Mouse (Mus musculus): ENCODE results near the gene Usp34. TPM values are rescaled to one million over a fixed set of nuclear protein-coding genes. Genes with fewer than 3 reads are reported as not detected.
"Not testable (repeated sequence)": the region's sequence is repeated elsewhere in the genome, so short reads cannot be mapped to it uniquely, and the experiment has no call there.

The Usp34 gene
- polyA plus RNA-seq, 1 experiment: 5.6 TPM

DNA sequence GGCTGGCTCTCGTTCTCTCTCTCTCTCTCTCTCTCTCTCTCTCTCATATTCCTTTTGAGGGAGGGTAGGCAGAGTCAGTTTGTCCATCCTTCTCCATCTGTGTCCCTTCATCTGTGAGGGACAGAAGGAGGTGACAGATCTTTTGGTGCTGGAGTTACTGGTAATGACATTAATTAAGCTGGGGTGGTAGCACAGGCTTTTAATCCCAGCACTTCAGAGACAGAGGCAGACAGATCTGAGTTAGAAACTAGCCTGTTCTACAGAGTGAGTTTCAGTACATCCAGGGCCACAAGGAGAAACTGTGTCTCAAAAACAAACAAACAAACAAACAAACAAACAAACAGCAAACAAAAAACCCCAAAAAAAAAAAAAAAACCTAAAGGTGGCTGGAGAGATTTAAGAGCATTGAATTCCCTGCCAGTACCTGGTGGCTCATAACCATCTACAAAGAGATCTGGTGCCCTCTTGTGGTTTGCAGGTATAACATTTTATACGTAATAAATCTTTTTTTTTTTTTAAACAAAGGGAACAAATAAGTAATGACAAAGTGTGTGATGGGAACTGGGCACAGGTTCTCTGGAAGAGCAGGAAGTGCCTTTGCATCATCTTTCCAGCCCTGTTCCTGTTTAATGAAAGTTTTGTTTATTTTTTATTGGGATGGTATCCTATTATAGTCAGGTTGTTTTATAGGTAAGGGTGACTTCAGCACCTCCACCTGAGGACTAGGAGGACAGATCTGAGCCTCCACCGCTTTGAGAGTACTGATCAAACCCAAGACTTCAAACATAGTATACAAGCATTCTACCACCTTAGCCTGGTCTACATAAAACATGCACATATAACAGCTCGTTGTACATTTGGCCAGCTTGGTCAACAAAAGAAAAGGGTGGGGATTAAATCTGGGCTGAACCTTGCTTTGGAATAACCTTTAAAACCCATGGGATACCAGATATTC is 34.6 kb upstream of the Usp34 start:
- no peak overlapping the region for H3K4me3 ChIP-seq (ENCODE audit: extremely low read depth, insufficient read depth, insufficient read length)
- WGBS: 77% methylated on average over 4 of the region's 4 CpGs
- no peak overlapping the region for H3K27ac ChIP-seq (ENCODE audit: insufficient read depth, low read length)
- peak; percentile 23 to 50 for DNase-seq (ENCODE audit: low read depth in 1 of 2, low spot score in 2 of 2)
- H3K27me3 ChIP-seq (ENCODE audit: control insufficient read depth, insufficient read depth, low read length): no peaks in the 10 kb centered on the region
- no peaks in the 10 kb centered on the region; the same call in 1 of the 2 replicates for H3K4me1 ChIP-seq (ENCODE audit: control insufficient read depth, insufficient read depth, insufficient read length)
- no peak for TF ChIP-seq POLR2A (IDR thresholded peaks at IDR 0.05; ENCODE audit: low read depth, low read length)
- TF ChIP-seq CTCF (IDR thresholded peaks at IDR 0.05; ENCODE audit: extremely low read depth, insufficient read depth, insufficient read length, insufficient replicate concordance): peak; percentile 14; the same call in 1 of the 2 replicates
- peaks cover 21% of the 10 kb centered on the region for H3K36me3 ChIP-seq (ENCODE audit: control insufficient read depth, insufficient read depth, low read length)

DNA sequence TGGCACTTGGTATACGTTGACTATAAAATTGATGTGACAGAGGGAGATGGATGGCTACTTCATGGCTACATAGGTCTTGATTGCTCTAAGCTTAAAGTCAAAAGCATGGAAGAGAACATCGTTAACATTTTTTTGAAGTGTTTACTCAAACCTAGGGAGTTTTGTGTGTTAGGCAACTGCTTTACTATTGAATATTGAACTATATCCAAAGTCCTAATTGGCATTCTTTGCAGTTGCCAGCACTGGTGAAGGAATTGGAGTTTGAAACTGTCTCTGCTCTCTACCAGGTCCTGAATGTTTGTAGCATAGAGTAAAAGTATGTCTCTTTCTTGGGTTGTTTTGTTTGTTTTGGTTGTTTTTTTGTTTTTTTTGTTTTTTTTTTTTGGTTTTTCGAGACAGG is 30.9 kb upstream of the Usp34 start:
- Histone ChIP-seq H3K4me1 (ENCODE audit: control insufficient read depth, insufficient read depth, insufficient read length) (no peaks in the 10 kb centered on the region; the same call in 1 of the 2 replicates), H3K27ac (ENCODE audit: insufficient read depth, low read length) (no peak overlapping the region), H3K4me3 (ENCODE audit: extremely low read depth, insufficient read depth, insufficient read length) (no peak overlapping the region), H3K36me3 (ENCODE audit: control insufficient read depth, insufficient read depth, low read length) (peaks cover 33% of the 10 kb centered on the region), H3K27me3 (ENCODE audit: control insufficient read depth, insufficient read depth, low read length) (no peaks in the 10 kb centered on the region)
- DNase-seq (ENCODE audit: low read depth in 1 of 2, low spot score in 2 of 2): no peak
- 90% methylated on average over 3 of the region's 3 CpGs for WGBS
- TF ChIP-seq CTCF (IDR thresholded peaks at IDR 0.05; ENCODE audit: extremely low read depth, insufficient read depth, insufficient read length, insufficient replicate concordance): no peak
- no peak for TF ChIP-seq POLR2A (IDR thresholded peaks at IDR 0.05; ENCODE audit: low read depth, low read length)

DNA sequence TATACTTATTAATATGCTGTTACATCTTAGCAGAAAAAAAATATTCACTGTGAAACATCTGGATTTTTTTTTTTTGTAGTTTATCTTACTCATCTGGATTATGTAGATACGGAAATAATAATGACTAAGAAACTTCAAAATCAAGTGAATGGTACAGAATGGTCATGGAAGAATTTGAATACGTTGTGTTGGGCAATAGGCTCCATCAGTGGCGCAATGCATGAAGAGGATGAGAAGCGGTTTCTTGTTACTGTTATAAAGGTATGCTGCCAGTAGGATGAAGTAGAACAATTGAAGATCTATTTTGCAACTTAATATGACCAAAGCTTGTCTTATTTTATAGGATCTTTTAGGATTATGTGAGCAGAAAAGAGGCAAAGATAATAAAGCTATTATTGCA is 22.2 kb upstream of the Usp34 start:
- H3K27me3 ChIP-seq (ENCODE audit: control insufficient read depth, insufficient read depth, low read length): no peaks in the 10 kb centered on the region
- no peak for TF ChIP-seq CTCF (IDR thresholded peaks at IDR 0.05; ENCODE audit: extremely low read depth, insufficient read depth, insufficient read length, insufficient replicate concordance)
- TF ChIP-seq POLR2A (IDR thresholded peaks at IDR 0.05; ENCODE audit: low read depth, low read length): no peak
- peaks cover 43% of the 10 kb centered on the region for H3K36me3 ChIP-seq (ENCODE audit: control insufficient read depth, insufficient read depth, low read length)
- DNase-seq (ENCODE audit: low read depth in 1 of 2, low spot score in 2 of 2): no peak
- WGBS: 94% methylated on average over 4 of the region's 4 CpGs
- H3K4me3 ChIP-seq (ENCODE audit: extremely low read depth, insufficient read depth, insufficient read length): no peak overlapping the region
- no peak overlapping the region for H3K27ac ChIP-seq (ENCODE audit: insufficient read depth, low read length)
- no peaks in the 10 kb centered on the region for H3K4me1 ChIP-seq (ENCODE audit: control insufficient read depth, insufficient read depth, insufficient read length)

DNA sequence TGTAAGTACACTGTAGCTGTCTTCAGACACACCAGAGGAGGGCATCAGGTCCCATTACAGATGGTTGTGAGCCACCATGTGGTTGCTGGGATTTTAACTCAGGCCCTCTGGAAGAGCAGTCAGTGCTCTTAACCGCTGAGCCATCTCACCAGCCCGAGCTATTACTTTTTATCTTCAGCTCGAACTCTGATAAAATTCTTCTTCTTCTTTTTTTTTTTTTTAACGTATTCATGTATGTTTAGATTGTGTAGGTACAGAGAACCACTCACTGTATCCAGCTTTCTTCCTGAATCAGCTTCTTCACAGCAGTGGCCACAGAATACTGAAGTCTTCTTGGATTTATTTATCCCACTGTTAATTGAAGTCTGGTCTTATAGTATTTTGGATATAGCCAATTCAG is 17.8 kb upstream of the Usp34 start:
- H3K27ac ChIP-seq (ENCODE audit: insufficient read depth, low read length); H3K4me3 ChIP-seq (ENCODE audit: extremely low read depth, insufficient read depth, insufficient read length); DNase-seq (ENCODE audit: low read depth in 1 of 2, low spot score in 2 of 2); H3K27me3 ChIP-seq (ENCODE audit: control insufficient read depth, insufficient read depth, low read length); H3K4me1 ChIP-seq (ENCODE audit: control insufficient read depth, insufficient read depth, insufficient read length): not testable (repeated sequence)
- peaks cover 32% of the 10 kb centered on the region for H3K36me3 ChIP-seq (ENCODE audit: control insufficient read depth, insufficient read depth, low read length)
- 83% methylated on average over 4 of the region's 4 CpGs for WGBS

DNA sequence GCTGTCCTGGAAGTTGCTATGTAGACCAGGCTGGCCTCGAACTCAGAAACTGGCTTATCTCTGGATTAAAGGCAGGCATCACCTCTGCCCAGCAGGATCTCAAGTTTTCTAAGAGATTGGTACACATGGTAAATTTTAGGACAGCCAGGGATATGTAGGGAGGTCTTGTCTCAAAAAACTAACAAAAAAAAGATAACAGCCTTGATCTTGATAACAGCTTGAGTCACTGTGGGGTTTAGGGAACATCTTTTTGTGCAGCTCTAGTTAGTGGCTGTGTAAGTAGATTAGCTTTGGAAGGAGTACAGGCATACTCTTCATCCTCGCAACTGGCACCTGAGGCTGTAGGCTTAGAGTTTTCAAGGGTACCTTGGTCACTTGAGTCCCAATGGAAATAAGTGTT is 9.3 kb upstream of the Usp34 start:
- Histone ChIP-seq H3K4me3 (ENCODE audit: extremely low read depth, insufficient read depth, insufficient read length) (no peak overlapping the region), H3K27me3 (ENCODE audit: control insufficient read depth, insufficient read depth, low read length) (no peaks in the 10 kb centered on the region), H3K27ac (ENCODE audit: insufficient read depth, low read length) (no peak overlapping the region), H3K36me3 (ENCODE audit: control insufficient read depth, insufficient read depth, low read length) (peaks cover 31% of the 10 kb centered on the region), H3K4me1 (ENCODE audit: control insufficient read depth, insufficient read depth, insufficient read length) (no peaks in the 10 kb centered on the region)
- DNase-seq (ENCODE audit: low read depth in 1 of 2, low spot score in 2 of 2): no peak
- TF ChIP-seq CTCF (IDR thresholded peaks at IDR 0.05; ENCODE audit: extremely low read depth, insufficient read depth, insufficient read length, insufficient replicate concordance) (no peak), POLR2A (IDR thresholded peaks at IDR 0.05; ENCODE audit: low read depth, low read length) (no peak)
- 96% methylated on average over 2 of the region's 2 CpGs for WGBS

DNA sequence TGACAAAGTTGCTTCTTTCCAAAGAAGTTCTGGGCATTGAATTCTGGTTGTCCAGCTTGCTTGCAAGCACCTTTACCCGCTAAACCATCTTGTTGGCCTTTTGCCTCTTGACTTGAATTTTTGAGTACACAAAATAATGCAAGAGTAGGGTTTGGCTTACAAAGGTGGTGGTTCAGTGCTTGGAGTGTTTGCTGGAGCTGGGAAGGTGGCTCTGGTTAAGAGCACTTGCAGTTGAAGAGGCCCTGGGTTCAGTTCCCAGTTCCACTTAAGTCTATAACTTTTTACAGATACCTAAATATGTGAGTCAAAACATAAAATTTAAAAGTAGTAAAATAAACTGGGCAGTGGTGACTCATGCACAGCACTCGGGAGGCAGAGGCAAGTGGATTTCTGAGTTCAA is 8.4 kb upstream of the Usp34 start:
- no peak for DNase-seq (ENCODE audit: low read depth in 1 of 2, low spot score in 2 of 2)
- H3K4me1 ChIP-seq (ENCODE audit: control insufficient read depth, insufficient read depth, insufficient read length): no peaks in the 10 kb centered on the region
- H3K27ac ChIP-seq (ENCODE audit: insufficient read depth, low read length): no peak overlapping the region
- H3K36me3 ChIP-seq (ENCODE audit: control insufficient read depth, insufficient read depth, low read length): peaks cover 24% of the 10 kb centered on the region
- 92% methylated on average over 2 of the region's 2 CpGs for WGBS
- H3K27me3 ChIP-seq (ENCODE audit: control insufficient read depth, insufficient read depth, low read length): no peaks in the 10 kb centered on the region
- TF ChIP-seq CTCF (IDR thresholded peaks at IDR 0.05; ENCODE audit: extremely low read depth, insufficient read depth, insufficient read length, insufficient replicate concordance) (no peak), POLR2A (IDR thresholded peaks at IDR 0.05; ENCODE audit: low read depth, low read length) (no peak)
- no peak overlapping the region for H3K4me3 ChIP-seq (ENCODE audit: extremely low read depth, insufficient read depth, insufficient read length)

DNA sequence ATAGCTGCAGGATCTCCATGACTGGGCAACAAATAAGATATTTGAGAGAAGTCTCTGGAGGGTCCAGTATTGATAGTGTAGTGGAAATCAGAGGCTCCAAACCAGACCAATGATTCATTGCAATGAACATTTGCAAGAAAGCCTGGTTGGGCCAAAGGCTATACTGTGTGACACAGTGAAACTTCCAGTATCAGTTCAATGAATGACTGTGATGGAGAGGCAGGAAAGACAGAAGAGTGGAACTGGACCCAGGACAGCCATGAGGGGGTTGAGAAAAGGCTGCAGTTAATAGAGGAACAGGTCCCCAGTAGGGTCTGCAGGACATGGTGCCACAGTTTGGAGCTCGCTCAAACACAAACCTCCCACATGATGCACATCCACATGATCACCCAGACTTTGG is 6.8 kb upstream of the Usp34 start:
- WGBS: 84% methylated on average over 1 of the region's 1 CpGs
- Histone ChIP-seq H3K36me3 (ENCODE audit: control insufficient read depth, insufficient read depth, low read length) (peaks cover 17% of the 10 kb centered on the region), H3K27ac (ENCODE audit: insufficient read depth, low read length) (no peak overlapping the region), H3K4me3 (ENCODE audit: extremely low read depth, insufficient read depth, insufficient read length) (no peak overlapping the region), H3K27me3 (ENCODE audit: control insufficient read depth, insufficient read depth, low read length) (no peaks in the 10 kb centered on the region), H3K4me1 (ENCODE audit: control insufficient read depth, insufficient read depth, insufficient read length) (no peaks in the 10 kb centered on the region)
- no peak for DNase-seq (ENCODE audit: low read depth in 1 of 2, low spot score in 2 of 2)
- TF ChIP-seq CTCF (IDR thresholded peaks at IDR 0.05; ENCODE audit: extremely low read depth, insufficient read depth, insufficient read length, insufficient replicate concordance) (no peak), POLR2A (IDR thresholded peaks at IDR 0.05; ENCODE audit: low read depth, low read length) (no peak)
